Mouse (Mus musculus): Measurements from ENCODE around the gene Sgms1. TPM values are rescaled to one million over a fixed set of nuclear protein-coding genes. Genes with fewer than 3 reads are reported as not detected.

Sgms1 gene
- polyA plus RNA-seq, 2 experiments: 20.8 to 36.8 TPM

DNA sequence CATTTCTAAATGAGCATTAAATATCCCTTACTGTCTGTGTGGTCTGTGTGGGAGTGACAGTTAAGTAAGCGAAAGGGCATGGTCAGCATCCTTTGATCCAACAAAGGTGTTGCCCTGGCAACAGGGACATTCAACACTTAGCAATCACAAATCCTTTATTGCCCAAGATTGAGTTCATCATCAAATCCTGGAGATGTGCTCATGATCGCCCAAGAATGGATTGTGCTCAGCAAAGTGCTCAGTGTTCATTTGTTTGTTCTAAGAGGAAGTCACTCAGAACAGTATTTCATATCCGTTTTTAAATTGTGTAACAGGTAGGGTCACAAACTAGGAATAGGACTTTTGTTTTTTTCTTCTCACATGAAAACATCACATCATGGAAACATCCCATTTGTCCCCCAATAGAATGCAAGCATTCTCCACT lies 165.8 kb downstream of the Sgms1 start:
- ATAC-seq (ENCODE audit: low FRiP score, low read depth): no peak
- H3K36me3 ChIP-seq (ENCODE audit: control insufficient read depth, insufficient read depth, low read length): no peaks in the 10 kb centered on the region; the same call in 1 of the 2 replicates
- TF ChIP-seq POLR2A (IDR thresholded peaks at IDR 0.05; ENCODE audit: borderline replicate concordance, extremely low read depth, insufficient read depth, insufficient read length): no peak
- H3K4me2 ChIP-seq (replicated peaks; ENCODE audit: low read depth, low read length, severe bottlenecking): no peak overlapping the region
- no peaks in the 10 kb centered on the region for H3K9me3 ChIP-seq (ENCODE audit: control insufficient read depth, low read length)
- WGBS: 84% methylated on average over 3 of the region's 3 CpGs
- H3K4me3 ChIP-seq (replicated peaks; ENCODE audit: low read length): no peak overlapping the region
- no peaks in the 10 kb centered on the region for H3K4me1 ChIP-seq (ENCODE audit: control insufficient read depth, insufficient read depth, low read length)
- H3K27me3 ChIP-seq (ENCODE audit: control insufficient read depth, insufficient read depth, low read length): no peaks in the 10 kb centered on the region
- no peak overlapping the region for H3K9ac ChIP-seq (ENCODE audit: low read depth, low read length, severe bottlenecking)
- H3K27ac ChIP-seq (replicated peaks; ENCODE audit: low read depth, low read length): no peak overlapping the region
- DNase-seq (ENCODE audit: low spot score): no peak

DNA sequence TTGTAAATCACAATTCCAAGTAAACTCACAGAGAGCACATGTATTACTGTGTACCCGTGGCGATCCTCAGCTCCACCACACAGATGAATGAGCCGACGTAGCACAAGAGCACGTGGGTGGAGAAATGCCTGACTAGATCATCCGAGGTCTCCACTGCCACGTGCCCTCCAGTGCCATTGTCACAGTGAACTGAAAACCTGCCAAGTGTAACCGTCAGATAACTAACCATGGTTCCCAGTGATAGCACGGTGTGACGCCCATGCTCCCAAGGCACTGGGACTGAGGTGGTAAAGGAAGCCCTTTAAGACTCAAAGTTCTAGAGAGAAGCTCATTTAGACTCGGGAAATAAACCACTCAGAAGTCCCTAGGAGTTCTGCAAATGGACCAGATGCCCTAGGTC lies 167.4 kb downstream of the Sgms1 start:
- 93% methylated on average over 11 of the region's 11 CpGs for WGBS
- H3K4me2 ChIP-seq (replicated peaks; ENCODE audit: low read depth, low read length, severe bottlenecking): no peak overlapping the region
- no peaks in the 10 kb centered on the region for H3K4me1 ChIP-seq (ENCODE audit: control insufficient read depth, insufficient read depth, low read length)
- TF ChIP-seq POLR2A (IDR thresholded peaks at IDR 0.05; ENCODE audit: borderline replicate concordance, extremely low read depth, insufficient read depth, insufficient read length): no peak
- no peaks in the 10 kb centered on the region for H3K9me3 ChIP-seq (ENCODE audit: control insufficient read depth, low read length)
- no peak for DNase-seq (ENCODE audit: low spot score)
- no peak overlapping the region for H3K4me3 ChIP-seq (replicated peaks; ENCODE audit: low read length)
- H3K9ac ChIP-seq (ENCODE audit: low read depth, low read length, severe bottlenecking): no peak overlapping the region
- ATAC-seq (ENCODE audit: low FRiP score, low read depth): no peak
- H3K36me3 ChIP-seq (ENCODE audit: control insufficient read depth, insufficient read depth, low read length): no peaks in the 10 kb centered on the region; the same call in 1 of the 2 replicates
- H3K27me3 ChIP-seq (ENCODE audit: control insufficient read depth, insufficient read depth, low read length): no peaks in the 10 kb centered on the region
- no peak overlapping the region for H3K27ac ChIP-seq (replicated peaks; ENCODE audit: low read depth, low read length)

DNA sequence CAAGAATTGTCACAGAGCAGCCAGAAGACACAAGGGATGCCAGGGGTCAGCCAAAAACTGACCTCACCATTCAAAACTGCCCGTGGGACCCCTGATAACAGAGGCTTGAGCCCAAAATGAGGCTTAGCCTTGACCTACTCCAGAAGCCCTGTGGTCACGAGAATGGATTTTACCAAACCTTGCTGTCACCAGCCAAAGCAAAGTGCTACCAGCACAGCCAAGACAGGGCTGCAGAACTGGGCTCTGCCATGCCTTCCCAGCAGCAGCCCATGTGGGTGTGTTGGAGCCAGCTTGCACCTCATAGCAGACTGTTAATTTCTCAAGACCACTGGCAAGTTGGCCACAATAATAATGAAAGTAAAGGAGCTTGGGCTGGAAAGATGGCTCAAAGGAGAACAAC lies 168.5 kb downstream of the Sgms1 start:
- Histone ChIP-seq H3K4me1 (ENCODE audit: control insufficient read depth, insufficient read depth, low read length) (no peaks in the 10 kb centered on the region), H3K27me3 (ENCODE audit: control insufficient read depth, insufficient read depth, low read length) (no peaks in the 10 kb centered on the region), H3K36me3 (ENCODE audit: control insufficient read depth, insufficient read depth, low read length) (no peaks in the 10 kb centered on the region; the same call in 1 of the 2 replicates), H3K4me3 (replicated peaks; ENCODE audit: low read length) (no peak overlapping the region), H3K4me2 (replicated peaks; ENCODE audit: low read depth, low read length, severe bottlenecking) (no peak overlapping the region), H3K9ac (ENCODE audit: low read depth, low read length, severe bottlenecking) (no peak overlapping the region), H3K9me3 (ENCODE audit: control insufficient read depth, low read length) (no peaks in the 10 kb centered on the region), H3K27ac (replicated peaks; ENCODE audit: low read depth, low read length) (no peak overlapping the region)
- no peak for TF ChIP-seq POLR2A (IDR thresholded peaks at IDR 0.05; ENCODE audit: borderline replicate concordance, extremely low read depth, insufficient read depth, insufficient read length)
- WGBS: 74% methylated on average over 2 of the region's 2 CpGs
- ATAC-seq (ENCODE audit: low FRiP score, low read depth): no peak
- DNase-seq (ENCODE audit: low spot score): no peak

DNA sequence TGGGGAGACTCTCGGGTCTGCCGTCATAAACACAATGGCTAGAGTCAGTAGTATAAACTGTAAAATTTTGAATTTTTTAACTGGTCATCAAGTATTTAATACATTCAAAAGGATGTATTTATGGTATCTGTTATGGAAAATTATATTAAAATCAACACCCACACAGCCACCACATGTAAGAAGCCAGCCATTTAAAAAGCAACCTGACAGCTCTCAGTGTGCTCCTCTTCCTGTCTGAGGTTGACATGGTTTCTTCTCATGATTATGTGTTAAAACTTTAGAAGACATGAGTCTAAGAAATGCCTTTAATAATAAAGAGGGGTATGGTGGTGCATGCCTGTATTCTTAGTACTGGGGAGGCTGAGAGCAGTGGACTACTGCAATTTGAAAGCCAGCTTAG lies 172.8 kb downstream of the Sgms1 start:
- Histone ChIP-seq H3K9me3 (ENCODE audit: control insufficient read depth, low read length) (no peaks in the 10 kb centered on the region), H3K4me1 (ENCODE audit: control insufficient read depth, insufficient read depth, low read length) (no peaks in the 10 kb centered on the region), H3K9ac (ENCODE audit: low read depth, low read length, severe bottlenecking) (no peak overlapping the region), H3K36me3 (ENCODE audit: control insufficient read depth, insufficient read depth, low read length) (no peaks in the 10 kb centered on the region; the same call in 1 of the 2 replicates), H3K27ac (replicated peaks; ENCODE audit: low read depth, low read length) (no peak overlapping the region), H3K4me2 (replicated peaks; ENCODE audit: low read depth, low read length, severe bottlenecking) (no peak overlapping the region), H3K27me3 (ENCODE audit: control insufficient read depth, insufficient read depth, low read length) (no peaks in the 10 kb centered on the region), H3K4me3 (replicated peaks; ENCODE audit: low read length) (no peak overlapping the region)
- ATAC-seq (ENCODE audit: low FRiP score, low read depth): no peak
- no peak for DNase-seq (ENCODE audit: low spot score)
- 83% methylated on average over 2 of the region's 2 CpGs for WGBS
- TF ChIP-seq POLR2A (IDR thresholded peaks at IDR 0.05; ENCODE audit: borderline replicate concordance, extremely low read depth, insufficient read depth, insufficient read length): no peak

DNA sequence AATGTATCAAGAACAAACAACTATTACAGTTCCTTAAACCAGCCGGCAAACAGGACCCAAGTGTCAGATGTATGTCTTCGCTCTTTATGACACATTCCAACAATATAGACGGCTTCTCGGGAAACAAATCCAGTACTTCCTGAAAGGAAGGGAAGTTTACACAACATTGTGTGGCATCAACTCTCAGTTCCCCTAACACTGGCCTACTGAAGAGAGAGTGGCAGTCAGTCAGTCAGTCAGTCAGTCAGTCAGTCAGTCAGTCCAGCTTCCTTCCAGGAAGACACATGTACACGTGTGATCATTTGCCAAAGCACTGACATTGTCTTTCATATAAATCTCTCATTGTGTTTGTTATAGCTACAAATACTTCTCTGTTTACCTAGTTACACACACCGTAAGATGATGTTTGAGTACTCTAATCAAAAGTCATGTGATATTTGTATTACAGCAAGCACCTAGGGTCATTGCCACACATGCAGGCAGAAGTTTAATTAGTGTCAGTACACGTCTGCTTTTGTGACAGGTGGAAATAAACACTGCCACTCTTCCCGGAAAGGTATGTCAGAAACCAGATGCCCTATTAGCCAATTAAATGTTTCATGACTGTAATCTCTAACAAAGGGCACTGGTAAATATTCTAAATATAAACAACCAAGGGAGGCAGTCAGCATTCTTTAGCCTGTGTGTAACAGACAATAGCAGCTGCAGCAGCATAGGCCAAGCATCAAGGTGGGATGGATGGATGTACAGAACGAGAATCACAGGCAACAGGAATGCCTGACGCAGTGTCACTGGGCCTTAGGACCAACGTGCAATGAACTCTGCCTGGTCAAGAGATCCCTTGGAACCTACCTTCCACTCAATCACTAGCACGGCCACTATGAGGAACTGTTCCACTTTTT lies 174.4 kb downstream of the Sgms1 start:
- Histone ChIP-seq H3K27ac (replicated peaks; ENCODE audit: low read depth, low read length) (no peak overlapping the region), H3K4me2 (replicated peaks; ENCODE audit: low read depth, low read length, severe bottlenecking) (no peak overlapping the region), H3K9ac (ENCODE audit: low read depth, low read length, severe bottlenecking) (no peak overlapping the region), H3K4me1 (ENCODE audit: control insufficient read depth, insufficient read depth, low read length) (peaks cover 6% of the 10 kb centered on the region; the same call in 1 of the 2 replicates), H3K4me3 (replicated peaks; ENCODE audit: low read length) (no peak overlapping the region), H3K9me3 (ENCODE audit: control insufficient read depth, low read length) (no peaks in the 10 kb centered on the region), H3K27me3 (ENCODE audit: control insufficient read depth, insufficient read depth, low read length) (no peaks in the 10 kb centered on the region), H3K36me3 (ENCODE audit: control insufficient read depth, insufficient read depth, low read length) (no peaks in the 10 kb centered on the region)
- 72% methylated on average over 12 of the region's 12 CpGs for WGBS
- DNase-seq (ENCODE audit: low spot score) (no peak), ATAC-seq (ENCODE audit: low FRiP score, low read depth) (no peak)
- TF ChIP-seq POLR2A (IDR thresholded peaks at IDR 0.05; ENCODE audit: borderline replicate concordance, extremely low read depth, insufficient read depth, insufficient read length): no peak
